Mouse (Mus musculus): ENCODE results near the gene Rhot2. TPM values are rescaled to one million over a fixed set of nuclear protein-coding genes. Genes with fewer than 3 reads are reported as not detected.

Rhot2 gene
- total RNA-seq, 2 experiments from 2014 or later = 13.9 to 15.6 TPM

DNA sequence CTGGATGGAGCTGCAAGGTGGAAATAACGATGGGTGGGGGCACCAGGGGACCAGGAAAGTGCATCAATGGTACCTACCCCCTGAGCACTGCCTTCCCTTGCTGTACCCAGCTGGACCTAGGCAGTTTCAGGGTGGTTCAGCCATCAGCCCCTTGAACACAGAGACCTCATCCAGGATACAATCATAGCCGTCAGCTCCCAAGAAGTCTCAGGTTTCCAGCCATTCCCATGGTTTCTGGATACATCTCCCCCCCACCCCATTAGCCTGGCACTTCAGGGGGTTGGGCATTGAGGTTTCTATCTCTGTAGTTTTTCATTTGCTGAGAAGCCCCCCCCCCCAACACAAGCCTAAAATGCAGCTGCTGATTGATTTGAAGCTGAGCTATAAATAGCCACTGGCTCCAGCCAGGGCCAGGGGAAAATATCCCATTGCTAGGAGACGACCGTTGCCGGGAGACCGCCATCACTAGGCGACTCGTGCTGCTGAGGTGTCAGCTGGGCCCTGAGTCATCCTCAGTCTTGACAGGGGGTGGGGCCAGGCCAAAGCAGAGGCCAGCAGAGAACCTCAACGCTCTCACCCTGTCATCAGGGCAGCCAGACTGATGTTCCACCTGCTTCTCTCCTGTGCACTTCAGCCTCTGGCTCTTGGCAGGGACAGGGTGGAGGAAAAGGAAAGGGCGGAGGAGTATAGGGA, 41.7 kb downstream of the Rhot2 start:
- no peak for ATAC-seq (ENCODE audit: poor library complexity, severe bottlenecking)

DNA sequence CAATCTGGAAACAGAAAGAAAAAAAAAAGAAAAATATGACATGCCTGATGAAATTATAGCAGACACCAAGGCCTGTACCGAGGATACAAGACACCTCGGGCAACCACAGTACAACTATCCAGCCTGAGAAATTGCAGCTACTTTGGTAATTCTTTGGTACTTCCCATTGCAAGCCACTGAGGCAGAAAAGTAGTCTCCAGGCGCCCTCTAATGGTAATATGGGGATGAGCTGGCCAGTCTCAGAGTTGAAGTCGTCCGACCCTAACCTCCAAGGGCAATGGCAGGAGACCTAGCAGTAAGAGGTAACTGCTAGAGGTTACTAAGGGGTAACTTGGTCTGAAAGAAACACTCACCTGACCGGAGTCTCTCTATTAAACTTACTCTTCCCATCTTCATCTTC, 43.6 kb downstream of the Rhot2 start:
- ATAC-seq (ENCODE audit: poor library complexity, severe bottlenecking) = peak; percentile 84

DNA sequence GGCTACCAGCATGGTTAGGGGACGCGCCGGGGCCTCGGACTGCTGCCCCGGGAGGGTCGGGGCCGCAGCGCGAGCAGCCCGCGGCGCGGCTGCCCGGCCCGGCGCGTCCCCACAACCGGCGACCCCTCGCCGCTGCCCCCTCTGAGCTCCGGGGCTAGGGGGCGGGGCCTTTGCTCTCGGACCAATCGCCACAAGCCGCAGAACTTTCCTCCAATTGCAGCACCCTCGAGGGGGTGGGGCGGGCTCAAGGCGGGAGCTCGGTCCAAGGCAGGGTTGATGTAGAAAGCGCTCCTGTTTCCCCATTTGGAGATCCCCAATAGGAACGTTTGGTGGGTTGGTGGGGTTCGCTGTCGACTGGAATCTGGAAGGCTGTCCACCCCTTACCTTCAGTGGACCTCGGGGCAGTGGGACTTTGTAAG, 47.7 kb downstream of the Rhot2 start, which contains the start of gene Metrn:
Gene Metrn, minus strand, starts transcription at position 186 of the 419 bp plus-strand sequence.
- ATAC-seq (ENCODE audit: poor library complexity, severe bottlenecking) = peak; percentile 80

DNA sequence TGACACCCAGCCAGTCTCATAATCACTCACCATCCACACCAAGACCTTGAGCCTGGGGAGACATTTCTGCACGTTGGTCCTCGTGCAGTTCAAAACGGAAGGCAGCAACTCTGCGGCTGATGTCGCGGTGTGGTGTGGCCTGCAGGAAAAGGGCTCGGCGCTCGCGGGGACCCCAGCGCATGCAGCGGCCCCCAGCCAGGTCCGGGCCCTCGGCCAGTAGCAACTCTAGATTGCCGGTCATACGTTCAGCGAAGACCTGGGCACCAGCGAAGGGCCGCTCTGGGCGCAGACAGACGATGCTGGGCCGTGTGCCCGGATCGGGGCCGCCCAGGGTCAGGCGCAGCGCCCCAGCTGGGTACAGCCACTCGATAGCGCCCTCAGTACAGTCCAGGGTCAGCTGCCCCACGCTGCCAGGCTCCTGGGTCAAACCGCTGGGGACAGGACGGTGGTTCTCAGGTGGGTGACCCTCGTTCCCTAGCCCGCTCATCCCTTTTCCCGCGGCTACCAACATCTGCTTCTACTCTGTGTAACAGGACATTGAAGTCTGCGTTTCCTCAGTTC, 48.4 kb downstream of the Rhot2 start:
- ATAC-seq (ENCODE audit: poor library complexity, severe bottlenecking) = no peak

DNA sequence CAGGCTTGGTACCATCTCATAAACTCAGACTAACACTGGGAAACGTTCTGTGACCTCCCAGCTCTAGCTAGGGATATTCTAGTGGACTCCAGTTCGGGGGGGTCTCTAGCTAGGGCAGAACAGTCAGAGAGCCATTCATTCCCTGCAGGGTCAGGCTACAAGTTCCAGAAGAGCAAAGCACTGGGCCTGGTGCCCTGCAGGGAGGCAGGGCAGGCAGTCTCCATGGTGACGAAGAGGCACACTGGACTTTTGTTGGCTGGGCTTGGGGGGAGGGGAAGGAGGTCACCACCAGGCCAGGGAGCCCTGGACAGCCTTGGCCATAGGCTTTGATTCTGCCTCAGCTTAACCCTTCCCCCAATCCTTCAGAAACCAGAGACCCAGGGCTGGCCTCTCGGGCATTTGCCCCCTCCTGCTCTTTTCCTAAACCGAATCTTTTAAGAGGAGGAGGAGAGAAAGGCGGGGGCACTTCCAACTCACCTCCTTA, 49.0 kb downstream of the Rhot2 start, which contains the start of gene AC134908.4:
Gene AC134908.4, minus strand, starts transcription at position 51 of the 484 bp plus-strand sequence.
- ATAC-seq (ENCODE audit: poor library complexity, severe bottlenecking) = no peak

DNA sequence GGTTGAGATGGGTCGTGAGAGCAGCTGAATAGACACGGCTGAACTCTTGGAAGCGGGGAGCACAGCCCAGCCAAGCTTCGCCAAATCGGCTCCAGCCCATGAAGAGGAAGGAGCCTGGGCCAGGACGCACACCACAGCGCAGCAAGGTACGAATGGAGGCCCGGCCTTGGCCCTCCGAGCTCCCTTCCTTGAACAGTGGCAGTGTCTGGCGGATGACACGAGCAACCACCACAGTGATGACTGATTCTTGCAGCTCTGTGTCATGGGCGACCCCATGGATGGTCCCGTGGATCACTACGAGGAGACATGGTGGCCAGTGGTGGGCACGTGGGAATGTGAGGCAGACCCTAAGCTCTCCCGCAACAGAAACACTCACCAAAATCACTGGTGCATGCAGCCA, 49.7 kb downstream of the Rhot2 start:
- no peak for ATAC-seq (ENCODE audit: poor library complexity, severe bottlenecking)

DNA sequence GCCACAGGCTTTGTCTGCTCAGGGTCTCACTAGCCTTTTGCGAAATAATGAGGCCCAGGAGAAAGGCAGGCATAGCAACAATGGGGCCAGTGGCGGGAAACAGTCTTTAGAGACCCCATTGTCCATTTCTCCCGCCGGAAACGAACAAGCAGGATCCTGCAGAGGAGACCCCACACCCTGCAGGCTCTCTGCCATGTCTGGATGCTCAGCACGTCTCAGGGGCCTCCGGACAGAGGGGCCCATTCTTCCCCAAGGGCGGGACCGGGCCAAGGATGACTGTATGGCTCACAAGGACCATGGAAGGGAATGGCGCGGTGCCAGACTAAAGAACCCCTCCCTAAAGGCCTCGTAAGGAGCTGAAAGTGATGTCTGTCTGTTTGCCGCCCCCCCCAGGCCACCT, 50.5 kb downstream of the Rhot2 start:
- ATAC-seq (ENCODE audit: poor library complexity, severe bottlenecking) = no peak

DNA sequence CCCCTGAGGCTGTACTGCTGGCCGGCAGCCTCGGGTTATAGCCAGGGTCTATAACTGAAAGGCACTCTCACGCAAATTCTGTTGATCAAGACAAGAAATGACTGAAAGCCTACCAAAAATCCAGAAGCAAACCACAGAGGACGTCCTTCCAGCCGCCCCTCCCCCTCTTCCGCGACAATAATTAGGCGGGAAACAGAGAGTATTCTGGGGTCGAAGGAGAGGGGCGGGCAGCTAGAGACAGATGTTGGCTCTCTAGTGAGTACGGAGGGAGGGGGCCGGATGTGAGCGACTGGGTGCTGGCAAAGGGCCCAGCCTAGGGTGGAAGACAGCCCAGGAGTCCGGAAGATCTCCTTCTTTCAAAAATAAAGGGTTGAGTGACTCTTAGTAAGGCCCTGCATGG, 52.0 kb downstream of the Rhot2 start, which contains the start of gene Fam173a:
Gene Fam173a, minus strand, starts transcription at position 287 of the 400 bp plus-strand sequence.
- ATAC-seq (ENCODE audit: poor library complexity, severe bottlenecking) = peak; percentile 52

DNA sequence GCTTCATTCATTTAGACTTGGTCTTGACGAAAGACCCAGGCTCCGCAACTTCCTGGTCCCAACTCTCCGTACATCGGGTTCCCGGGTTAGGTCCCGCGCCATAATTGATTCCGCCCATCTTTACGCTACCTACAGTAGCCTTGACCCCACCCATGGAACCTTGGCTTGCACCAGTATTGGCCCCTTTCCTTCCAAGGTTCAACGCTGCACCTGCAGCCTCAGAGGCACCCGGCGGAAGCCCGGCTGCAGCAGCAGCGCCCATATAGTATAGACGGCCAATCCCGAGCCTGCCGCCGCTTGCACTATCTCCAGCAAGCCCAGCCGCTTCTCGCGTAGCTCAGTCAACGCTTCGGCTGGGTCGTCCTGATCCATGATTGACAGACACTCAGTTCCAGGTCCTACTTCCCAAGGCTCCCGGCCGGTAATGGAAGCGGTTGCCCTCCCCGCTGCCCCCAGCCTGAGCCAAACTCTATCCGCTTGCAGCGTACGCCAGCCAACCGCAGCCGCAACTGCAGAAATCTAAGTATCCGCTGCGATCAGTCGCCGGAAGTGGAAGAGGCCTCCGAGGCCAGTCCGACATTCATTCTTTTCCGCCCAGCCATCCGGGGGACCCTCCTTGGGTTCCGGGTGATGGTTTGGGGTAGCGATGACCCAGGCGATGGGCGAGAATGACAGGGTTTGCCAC, 52.7 kb downstream of the Rhot2 start:
- peak; percentile 84 for ATAC-seq (ENCODE audit: poor library complexity, severe bottlenecking)

DNA sequence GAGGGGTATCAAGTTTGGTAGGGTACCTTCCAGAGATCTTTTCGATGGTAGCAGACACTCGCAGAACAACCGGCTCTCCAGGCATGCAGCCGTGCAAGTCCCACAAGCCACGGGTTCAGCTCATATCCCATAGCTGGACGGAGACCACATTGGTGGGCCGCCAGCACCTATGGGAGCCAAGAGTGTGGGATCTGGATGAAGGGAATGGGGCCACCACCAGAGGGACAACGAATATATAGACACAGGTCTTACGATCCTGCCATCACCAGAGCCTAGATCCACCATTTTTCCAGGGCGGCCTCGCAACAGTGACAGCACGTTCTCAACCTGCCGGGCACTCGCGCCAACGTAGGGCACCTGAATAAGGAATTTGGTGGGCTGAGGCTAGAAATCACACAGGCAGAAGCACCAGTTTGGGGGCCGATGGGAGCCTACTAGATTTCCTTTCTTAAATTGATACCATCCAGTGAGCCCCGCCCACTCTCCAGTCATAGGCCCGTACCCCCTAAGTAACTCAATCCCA, 53.3 kb downstream of the Rhot2 start:
- no peak for ATAC-seq (ENCODE audit: poor library complexity, severe bottlenecking)

Other genes with a start within 250 kb of the Rhot2 start
- gene Gng13, start 127.7 kb downstream of the Rhot2 start, total RNA-seq (2015) = not detected in 2 replicates
- gene Gng13, start 127.7 kb downstream of the Rhot2 start, total RNA-seq (2017) = not detected in 2 replicates
- 11.2 and 17.1 TPM in 2 replicates for gene Chtf18, start 117.4 kb downstream of the Rhot2 start, total RNA-seq (2015)
- gene Chtf18, start 117.4 kb downstream of the Rhot2 start, total RNA-seq (2017) = 19.9 and 21.8 TPM in 2 replicates
- gene Rpusd1, start 117.2 kb downstream of the Rhot2 start, total RNA-seq (2015) = 6.0 and 7.0 TPM in 2 replicates
- 3.9 TPM in 2 replicates for gene Rpusd1, start 117.2 kb downstream of the Rhot2 start, total RNA-seq (2017)
- 0.16 TPM in 1 of 2 replicates, not detected in the other for gene Mslnl, start 108.8 kb downstream of the Rhot2 start, total RNA-seq (2015)
- not detected in 2 replicates for gene Mslnl, start 108.8 kb downstream of the Rhot2 start, total RNA-seq (2017)
- not detected in 2 replicates for gene Msln, start 90.5 kb downstream of the Rhot2 start, total RNA-seq (2015)
- not detected in 2 replicates for gene Msln, start 90.5 kb downstream of the Rhot2 start, total RNA-seq (2017)
- gene Narfl, start 71.1 kb downstream of the Rhot2 start, total RNA-seq (2015) = 11.6 and 14.5 TPM in 2 replicates
- gene Narfl, start 71.1 kb downstream of the Rhot2 start, total RNA-seq (2017) = 12.8 and 28.3 TPM in 2 replicates
- 10.3 and 10.5 TPM in 2 replicates for gene Haghl, start 59.2 kb downstream of the Rhot2 start, total RNA-seq (2015)
- 10.7 and 15.9 TPM in 2 replicates for gene Haghl, start 59.2 kb downstream of the Rhot2 start, total RNA-seq (2017)
- gene Ccdc78, start 58.3 kb downstream of the Rhot2 start, total RNA-seq (2015) = not detected in 2 replicates
- gene Ccdc78, start 58.3 kb downstream of the Rhot2 start, total RNA-seq (2017) = 0.16 TPM in 1 of 2 replicates, not detected in the other
- 69.7 and 85.6 TPM in 2 replicates for gene Fam173a, start 52.0 kb downstream of the Rhot2 start, total RNA-seq (2015)
- gene Fam173a, start 52.0 kb downstream of the Rhot2 start, total RNA-seq (2017) = 17.7 and 36.5 TPM in 2 replicates
- 0.69 and 7.2 TPM in 2 replicates for gene AC134908.4, start 49.2 kb downstream of the Rhot2 start, total RNA-seq (2015)
- gene AC134908.4, start 49.2 kb downstream of the Rhot2 start, total RNA-seq (2017) = not detected in 2 replicates
- 2.6 and 3.2 TPM in 2 replicates for gene Metrn, start 47.7 kb downstream of the Rhot2 start, total RNA-seq (2015)
- 8.3 and 11.2 TPM in 2 replicates for gene Metrn, start 47.7 kb downstream of the Rhot2 start, total RNA-seq (2017)
- gene Fbxl16, start 35.8 kb downstream of the Rhot2 start, total RNA-seq (2015) = not detected in 2 replicates
- gene Fbxl16, start 35.8 kb downstream of the Rhot2 start, total RNA-seq (2017) = not detected in 2 replicates
- 4.6 and 6.9 TPM in 2 replicates for gene Wdr24, start 21.2 kb downstream of the Rhot2 start, total RNA-seq (2015)
- 12.3 and 15.1 TPM in 2 replicates for gene Wdr24, start 21.2 kb downstream of the Rhot2 start, total RNA-seq (2017)
- gene Jmjd8, start 16.0 kb downstream of the Rhot2 start, total RNA-seq (2015) = 6.0 and 7.7 TPM in 2 replicates
- 10.6 and 14.4 TPM in 2 replicates for gene Jmjd8, start 16.0 kb downstream of the Rhot2 start, total RNA-seq (2017)
- gene Stub1, start 11.4 kb downstream of the Rhot2 start, total RNA-seq (2015) = 48.4 and 54.7 TPM in 2 replicates
- gene Stub1, start 11.4 kb downstream of the Rhot2 start, total RNA-seq (2017) = 62.6 and 67.6 TPM in 2 replicates
- 0.98 and 1.4 TPM in 2 replicates for gene Rhbdl1, start 7.6 kb downstream of the Rhot2 start, total RNA-seq (2015)
- 0.55 and 0.69 TPM in 2 replicates for gene Rhbdl1, start 7.6 kb downstream of the Rhot2 start, total RNA-seq (2017)
- 0.07 TPM in 1 of 2 replicates, not detected in the other for gene Gm20683, start 3.1 kb downstream of the Rhot2 start, total RNA-seq (2015)
- 0.33 TPM in 1 of 2 replicates, not detected in the other for gene Gm20683, start 3.1 kb downstream of the Rhot2 start, total RNA-seq (2017)
- 17.3 and 19.3 TPM in 2 replicates for gene Wdr90, start 16.6 kb upstream of the Rhot2 start, total RNA-seq (2015)
- 7.8 and 9.5 TPM in 2 replicates for gene Wdr90, start 16.6 kb upstream of the Rhot2 start, total RNA-seq (2017)
- gene Mcrip2, start 23.9 kb upstream of the Rhot2 start, total RNA-seq (2015) = 1.8 and 3.5 TPM in 2 replicates
- 3.1 and 4.1 TPM in 2 replicates for gene Mcrip2, start 23.9 kb upstream of the Rhot2 start, total RNA-seq (2017)
- 18.9 and 20.3 TPM in 2 replicates for gene Mettl26, start 30.2 kb upstream of the Rhot2 start, total RNA-seq (2015)
- gene Mettl26, start 30.2 kb upstream of the Rhot2 start, total RNA-seq (2017) = 3.7 and 6.0 TPM in 2 replicates
- gene Wfikkn1, start 36.0 kb upstream of the Rhot2 start, total RNA-seq (2015) = 1.0 and 1.6 TPM in 2 replicates
- 0.04 and 0.15 TPM in 2 replicates for gene Wfikkn1, start 36.0 kb upstream of the Rhot2 start, total RNA-seq (2017)
- 7.9 and 12.8 TPM in 2 replicates for gene Rab40c, start 74.9 kb upstream of the Rhot2 start, total RNA-seq (2015)
- gene Rab40c, start 74.9 kb upstream of the Rhot2 start, total RNA-seq (2017) = 9.1 and 16.1 TPM in 2 replicates
- gene Pigq, start 100.1 kb upstream of the Rhot2 start, total RNA-seq (2015) = 44.2 and 45.2 TPM in 2 replicates
- gene Pigq, start 100.1 kb upstream of the Rhot2 start, total RNA-seq (2017) = 33.8 and 36.5 TPM in 2 replicates
- not detected in 2 replicates for gene Nhlrc4, start 100.1 kb upstream of the Rhot2 start, total RNA-seq (2015)
- not detected in 2 replicates for gene Nhlrc4, start 100.1 kb upstream of the Rhot2 start, total RNA-seq (2017)
- gene A930017K11Rik, start 107.7 kb upstream of the Rhot2 start, total RNA-seq (2015) = not detected in 2 replicates
- gene A930017K11Rik, start 107.7 kb upstream of the Rhot2 start, total RNA-seq (2017) = not detected in 2 replicates
- 9.1 and 10.4 TPM in 2 replicates for gene Capn15, start 140.9 kb upstream of the Rhot2 start, total RNA-seq (2015)
- 3.5 and 3.7 TPM in 2 replicates for gene Capn15, start 140.9 kb upstream of the Rhot2 start, total RNA-seq (2017)
- gene Rab11fip3, start 224.7 kb upstream of the Rhot2 start, total RNA-seq (2015) = 0.71 and 1.3 TPM in 2 replicates
- gene Rab11fip3, start 224.7 kb upstream of the Rhot2 start, total RNA-seq (2017) = 0.70 and 2.5 TPM in 2 replicates
- 4.8 and 5.0 TPM in 2 replicates for gene Decr2, start 245.5 kb upstream of the Rhot2 start, total RNA-seq (2015)
- gene Decr2, start 245.5 kb upstream of the Rhot2 start, total RNA-seq (2017) = 11.9 and 13.3 TPM in 2 replicates

Measured in megakaryocyte, adult 5-6 weeks (primary cell).